Mouse (Mus musculus) layer of hippocampus, adult 9-10 months (tissue): ENCODE results near the gene Gm21708.
"Not testable (repeated sequence)": the region's sequence is repeated elsewhere in the genome, so short reads cannot be mapped to it uniquely, and the experiment has no call there.

Experiments
- DNase-seq: peaks from one replicate; pipeline ENCODE4 v3.0.0; 2022; ENCODE audit warnings: low spot score

Gene Gm21708

GRCm38 (mm10) chrY:3410067-3410466, at the start of gene Gm21708, which contains the start of gene Gm21704:
Gene Gm21708, minus strand, starts transcription at chrY:3410167.
Gene Gm21704, minus strand, starts transcription at chrY:3410167.
- DNase-seq, result not testable (repeated sequence)
